Mouse (Mus musculus): ENCODE data around the gene Il17d. TPM values are rescaled to one million over a fixed set of nuclear protein-coding genes. Genes with fewer than 3 reads are reported as not detected.
A peak's percentile ranks its signal among the peaks of the same experiment; 100 is the strongest.

The Il17d gene
- total RNA-seq, 2 experiments from 2014 or later, result 2.3 to 4.3 TPM

DNA sequence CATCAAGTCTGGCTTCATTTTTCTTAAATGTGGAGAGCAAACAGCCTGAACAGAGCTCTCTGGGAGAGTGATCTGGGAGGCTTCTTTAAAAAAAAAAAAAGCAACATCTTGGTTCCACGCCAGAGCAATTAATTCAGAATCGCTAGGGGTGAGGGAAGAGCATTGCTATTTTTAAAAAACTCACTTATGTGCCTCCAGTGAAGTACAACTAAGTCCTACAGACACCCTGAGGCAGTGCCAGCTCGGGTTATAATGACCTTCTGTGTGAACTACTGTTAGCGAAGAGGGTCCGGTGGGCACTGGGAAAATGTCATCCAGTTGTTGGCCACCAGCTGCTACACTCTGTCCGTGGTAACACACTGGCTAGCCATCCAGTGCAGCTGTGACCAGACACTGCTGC lies 11.1 kb downstream of the Il17d start:
- peak; percentile 64 to 67 for DNase-seq

DNA sequence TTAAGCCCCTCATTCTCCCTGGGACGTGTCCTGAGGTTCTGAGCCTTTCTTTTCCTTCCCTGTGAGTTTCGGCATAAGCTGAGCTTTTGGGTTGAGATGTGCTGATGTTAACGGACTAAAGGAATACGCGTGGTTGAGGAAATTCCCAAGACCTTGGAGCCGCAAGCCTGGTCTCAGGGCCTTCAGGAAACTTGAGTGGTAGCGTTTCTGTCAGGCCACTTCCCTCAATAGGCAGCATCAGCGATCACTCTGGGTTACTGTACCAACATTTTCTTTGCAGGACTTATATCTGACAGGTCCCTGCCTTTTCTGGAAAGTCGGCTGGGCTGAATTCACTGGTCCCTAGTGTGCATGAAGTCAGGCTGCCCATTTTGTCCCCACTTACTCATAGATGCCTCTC lies 12.2 kb downstream of the Il17d start:
- no peak for DNase-seq

DNA sequence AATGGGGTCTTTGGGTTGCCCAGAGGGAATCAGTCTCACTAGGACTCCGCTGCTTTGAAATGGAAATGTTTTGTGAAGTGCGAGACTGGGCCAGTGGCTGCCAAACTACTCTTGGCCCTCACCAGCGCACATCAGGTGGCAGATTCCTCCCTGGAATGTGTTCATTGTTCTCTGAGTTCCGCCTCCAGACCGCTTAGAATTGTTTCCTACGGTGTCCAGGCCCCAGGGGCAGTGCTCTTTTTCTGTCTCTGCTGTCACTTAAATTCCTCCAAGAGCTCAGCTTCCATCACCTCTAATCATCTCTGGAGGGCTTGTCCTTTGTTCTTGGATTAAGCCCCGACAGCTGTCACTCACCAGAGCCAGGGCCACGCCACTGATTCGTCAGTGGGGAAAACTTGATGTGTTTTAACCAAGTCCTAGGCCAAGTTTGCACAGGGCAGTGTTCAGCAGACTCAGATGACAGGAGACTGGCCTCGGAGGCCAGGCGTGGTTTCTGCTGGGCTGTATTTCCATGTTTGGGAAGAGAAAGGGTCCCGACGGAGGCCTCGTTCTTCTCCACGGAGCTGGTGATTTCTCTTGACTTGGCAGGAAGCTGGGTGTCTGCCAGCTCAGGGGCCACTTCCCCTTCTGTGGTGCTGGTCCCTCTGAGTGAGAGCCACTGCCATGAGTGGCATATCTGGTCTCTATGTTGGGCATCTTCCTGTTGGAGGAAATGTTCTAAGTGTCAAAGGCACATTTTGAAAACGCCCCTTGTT lies 12.9 kb downstream of the Il17d start:
- DNase-seq, result peak; percentile 23 to 37

DNA sequence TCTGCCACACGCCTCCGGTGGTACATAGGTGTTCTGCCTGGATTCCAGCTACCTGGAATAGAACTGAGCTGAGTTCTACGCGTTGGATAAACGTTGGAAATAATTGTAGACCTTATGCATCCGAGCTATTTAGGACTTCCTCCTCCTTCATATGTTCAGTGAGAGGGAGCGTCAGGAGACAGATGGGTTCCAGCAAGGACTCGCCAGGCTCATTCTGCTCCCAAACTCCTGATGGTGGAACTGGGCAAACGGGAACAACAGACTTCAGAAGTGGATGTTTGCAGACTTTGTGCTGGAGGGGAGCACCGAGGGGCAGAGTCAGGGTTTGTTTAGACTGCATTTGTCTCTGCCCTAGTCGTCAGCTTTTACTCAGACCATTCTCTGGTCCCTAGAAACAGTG lies 16.1 kb downstream of the Il17d start:
- DNase-seq, result no peak

DNA sequence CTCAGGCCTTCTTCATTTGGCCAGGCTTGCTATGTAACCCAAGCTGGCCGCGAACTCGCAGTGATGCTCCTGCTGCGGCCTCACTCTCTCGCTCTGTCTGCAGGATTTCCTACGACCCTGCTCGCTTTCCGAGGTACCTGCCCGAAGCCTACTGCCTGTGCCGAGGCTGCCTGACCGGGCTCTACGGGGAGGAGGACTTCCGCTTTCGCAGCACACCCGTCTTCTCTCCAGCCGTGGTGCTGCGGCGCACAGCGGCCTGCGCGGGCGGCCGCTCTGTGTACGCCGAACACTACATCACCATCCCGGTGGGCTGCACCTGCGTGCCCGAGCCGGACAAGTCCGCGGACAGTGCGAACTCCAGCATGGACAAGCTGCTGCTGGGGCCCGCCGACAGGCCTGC lies 17.7 kb downstream of the Il17d start:
- no peak for DNase-seq

DNA sequence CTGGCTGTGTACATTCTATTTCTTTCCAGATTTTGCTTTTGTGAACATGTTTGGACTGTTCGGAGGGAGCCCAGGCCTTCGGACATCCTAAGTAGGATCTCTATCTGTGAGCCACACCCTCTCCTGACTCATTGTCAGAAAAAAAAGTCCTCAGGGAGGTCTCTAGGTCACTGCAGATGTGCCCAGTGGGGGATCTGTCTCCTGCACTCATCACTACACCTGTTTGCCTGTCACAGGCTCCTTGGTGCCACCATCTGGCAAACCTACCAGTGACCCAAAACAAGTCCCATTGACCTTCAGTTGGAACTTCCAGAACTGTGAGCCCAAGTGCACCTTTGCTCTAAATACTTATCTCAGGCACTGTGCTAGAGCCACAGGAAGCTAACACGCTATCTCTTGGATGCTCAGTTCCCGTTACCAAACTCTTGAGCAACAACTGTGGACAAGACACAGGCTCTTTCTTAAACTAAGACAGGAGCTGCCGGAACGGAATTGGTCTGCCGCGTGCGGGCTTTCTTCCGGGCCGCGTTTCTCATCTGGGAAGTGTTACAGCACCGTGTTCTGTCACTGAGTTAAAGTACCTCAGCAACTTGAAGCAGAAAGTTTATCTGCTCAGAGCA lies 19.0 kb downstream of the Il17d start:
- DNase-seq, result no peak

DNA sequence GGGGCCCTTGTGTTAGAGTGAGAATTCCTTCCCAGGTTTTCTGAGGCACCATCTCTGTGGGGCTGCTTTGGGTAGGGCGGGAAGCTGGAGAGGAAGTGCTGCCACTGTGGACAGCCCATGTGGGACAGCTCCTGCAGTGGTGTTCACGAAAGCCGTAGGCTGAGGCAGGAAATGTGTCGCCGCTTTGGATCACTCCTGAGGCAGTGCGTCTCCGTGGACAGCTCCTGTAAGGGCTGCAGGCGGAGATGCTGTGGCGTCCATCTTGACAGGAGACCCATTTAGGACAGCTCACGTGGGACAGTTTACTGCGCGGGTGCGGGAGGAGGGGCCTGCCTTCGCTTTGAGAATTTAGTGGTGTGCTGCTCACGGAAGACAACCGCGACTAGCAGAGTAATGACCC lies 20.9 kb downstream of the Il17d start:
- no peak for DNase-seq

DNA sequence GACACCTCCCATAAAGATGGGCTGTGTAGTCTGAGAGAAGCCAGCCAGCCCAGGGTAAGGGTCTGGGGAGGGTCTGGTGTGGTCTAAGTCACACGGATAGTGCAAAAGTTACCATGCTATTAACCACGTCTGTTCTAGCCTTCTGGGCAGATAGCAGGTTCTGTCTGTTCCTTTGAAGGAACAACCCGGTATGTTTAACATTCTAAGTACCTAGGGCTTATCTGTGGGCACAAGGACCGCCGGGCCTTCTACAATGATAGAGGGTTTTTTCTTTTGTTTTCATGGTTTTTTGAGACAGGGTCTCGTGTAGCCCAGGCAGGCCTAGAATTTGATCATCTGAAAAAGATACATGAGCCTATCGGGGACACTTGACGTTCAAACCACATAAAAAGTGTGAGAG lies 21.6 kb downstream of the Il17d start:
- no peak for DNase-seq

DNA sequence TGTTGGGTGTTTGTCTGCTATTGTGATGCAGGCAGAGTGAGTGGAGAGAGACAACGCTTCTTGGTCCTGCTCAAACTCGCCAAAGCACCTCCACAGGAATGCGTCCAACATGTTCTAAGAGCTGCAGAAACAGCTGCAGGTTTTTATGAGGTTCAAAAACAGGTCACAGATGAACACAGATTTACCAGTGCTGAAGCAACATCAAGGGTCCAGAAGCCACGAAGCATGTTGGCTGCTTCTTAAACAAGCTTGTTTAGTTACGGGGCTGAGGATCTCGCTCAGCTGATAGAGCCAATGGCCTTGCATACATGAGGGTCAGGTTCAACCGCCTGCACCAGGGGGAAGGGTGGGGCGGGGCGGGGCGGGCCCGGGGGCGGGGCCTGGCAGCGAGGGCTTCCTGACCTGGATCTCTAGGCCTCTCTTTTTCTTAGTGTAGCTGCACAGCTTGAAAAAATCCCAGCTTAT lies 22.0 kb downstream of the Il17d start:
- DNase-seq, result no peak

DNA sequence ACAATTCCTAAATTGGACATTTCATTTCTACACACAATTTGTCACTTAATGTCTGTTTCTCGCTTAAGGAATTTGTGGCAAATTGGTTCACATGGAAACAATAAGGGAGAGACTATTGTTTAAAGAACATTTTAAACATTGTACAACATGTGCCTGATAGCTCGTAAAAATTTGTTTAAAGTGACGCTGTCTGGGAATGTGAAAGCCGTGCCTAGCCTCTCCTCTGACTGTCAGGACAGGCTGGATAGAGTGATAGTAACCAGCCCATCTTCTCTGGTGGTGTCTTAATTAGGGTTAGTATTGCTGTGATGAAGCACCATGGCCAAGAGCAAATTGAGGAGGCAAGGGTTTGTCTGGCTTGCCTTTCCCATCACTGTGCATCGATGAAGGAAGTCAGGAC lies 22.5 kb downstream of the Il17d start:
- no peak for DNase-seq

DNA sequence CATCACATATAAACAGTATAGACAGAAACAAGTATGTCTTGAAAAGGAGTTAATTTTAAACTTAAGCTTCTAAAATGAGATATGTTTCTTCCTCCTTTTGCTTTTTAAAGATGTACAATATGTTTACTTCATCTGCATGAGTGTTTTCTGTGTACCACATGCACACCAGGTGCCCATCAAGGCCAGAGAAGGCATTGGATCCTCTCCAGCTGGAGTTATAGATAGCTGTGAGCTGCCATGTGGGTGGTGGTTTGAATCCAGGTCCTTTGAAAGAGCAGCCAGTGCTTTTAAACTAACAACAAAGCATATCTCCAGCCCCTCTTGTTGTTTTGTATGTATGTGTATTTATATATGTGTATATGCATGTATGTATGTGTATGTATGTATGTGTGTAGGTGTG lies 28.4 kb downstream of the Il17d start:
- DNase-seq, result no peak

DNA sequence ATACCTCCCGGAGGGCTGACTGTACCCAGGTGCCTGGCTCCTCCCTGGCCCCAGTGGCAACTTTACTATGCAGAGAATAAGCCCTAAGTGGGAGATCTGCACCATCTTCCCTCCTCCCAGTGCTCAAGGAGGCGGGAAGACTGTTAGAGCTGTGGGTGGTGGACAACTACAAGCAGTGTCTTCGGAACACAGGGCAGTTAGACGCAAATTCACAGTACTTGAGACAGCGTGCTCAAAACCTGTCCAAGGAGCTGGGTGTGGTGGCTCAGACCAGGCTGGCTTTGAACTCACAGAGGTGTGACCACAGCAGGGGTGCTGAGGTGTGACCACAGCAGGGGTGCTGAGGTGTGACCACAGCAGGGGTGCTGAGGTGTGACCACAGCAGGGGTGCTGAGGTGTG lies 29.9 kb downstream of the Il17d start:
- DNase-seq, result no peak

DNA sequence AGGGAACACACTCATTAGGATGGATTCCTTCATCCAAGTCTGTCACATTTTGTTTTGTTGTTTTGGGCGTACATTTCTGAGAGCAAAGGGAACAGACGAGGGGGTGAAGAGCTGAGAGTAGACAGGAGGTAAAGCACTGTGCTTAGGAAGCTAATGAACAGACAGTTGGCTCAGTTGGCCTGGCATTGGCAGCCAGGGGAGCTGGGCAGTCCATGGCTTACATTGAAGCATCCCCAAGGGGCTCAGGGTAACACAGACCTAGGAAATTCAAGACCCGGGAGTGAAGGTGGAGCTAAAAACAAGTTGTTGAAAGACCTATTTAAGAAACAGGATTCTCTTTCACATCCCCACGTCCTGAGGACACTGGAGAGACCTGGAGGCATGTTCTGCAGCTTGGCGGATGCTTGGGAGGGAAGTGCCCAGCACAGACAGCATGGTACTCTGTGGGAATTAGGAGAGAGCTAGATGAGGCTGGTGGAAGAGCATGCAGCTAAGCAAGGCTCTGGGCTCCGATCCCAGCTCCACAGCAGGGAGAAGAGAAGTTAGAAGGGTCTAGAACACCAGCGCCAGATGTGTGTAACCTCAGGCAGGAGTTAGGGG lies 31.0 kb downstream of the Il17d start:
- DNase-seq, result no peak

DNA sequence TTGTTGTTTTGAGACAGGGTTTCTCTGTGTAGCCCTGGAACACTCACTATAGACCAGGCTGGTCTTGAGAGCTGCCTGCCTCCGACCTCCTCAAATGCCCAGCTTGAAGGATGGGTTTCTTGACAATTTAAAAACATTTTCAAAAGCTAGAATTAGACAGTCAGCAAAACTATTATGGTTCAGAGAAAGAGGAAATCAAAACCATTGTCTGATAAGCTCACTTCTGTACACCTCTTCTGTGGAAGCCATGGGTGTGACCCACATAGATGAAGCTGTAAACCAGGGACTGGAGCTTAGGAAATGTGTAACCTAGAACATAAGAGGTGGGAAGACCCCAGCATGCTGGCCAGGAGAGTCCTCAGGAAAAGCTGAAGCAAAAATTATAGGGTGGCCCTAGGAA lies 32.3 kb downstream of the Il17d start:
- no peak for DNase-seq

DNA sequence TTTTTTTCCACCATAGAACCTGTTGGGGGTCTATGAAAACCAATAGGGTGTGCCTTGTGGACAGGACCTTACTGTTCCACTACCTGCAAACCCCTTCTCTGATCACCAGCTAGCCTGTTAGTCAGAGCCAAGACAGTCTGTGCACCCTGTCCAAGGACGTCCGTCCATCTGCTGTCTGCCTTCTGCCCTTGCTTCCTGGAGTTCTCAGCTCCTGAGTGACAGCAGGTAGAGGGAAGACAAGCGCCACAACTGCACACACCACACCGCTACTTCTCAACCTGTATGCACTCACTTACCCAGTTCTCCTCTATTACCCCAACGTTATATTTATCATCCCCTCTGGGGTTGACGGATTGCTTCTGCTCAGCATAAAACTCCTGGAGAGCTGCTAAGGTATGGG lies 41.0 kb downstream of the Il17d start:
- no peak for DNase-seq

DNA sequence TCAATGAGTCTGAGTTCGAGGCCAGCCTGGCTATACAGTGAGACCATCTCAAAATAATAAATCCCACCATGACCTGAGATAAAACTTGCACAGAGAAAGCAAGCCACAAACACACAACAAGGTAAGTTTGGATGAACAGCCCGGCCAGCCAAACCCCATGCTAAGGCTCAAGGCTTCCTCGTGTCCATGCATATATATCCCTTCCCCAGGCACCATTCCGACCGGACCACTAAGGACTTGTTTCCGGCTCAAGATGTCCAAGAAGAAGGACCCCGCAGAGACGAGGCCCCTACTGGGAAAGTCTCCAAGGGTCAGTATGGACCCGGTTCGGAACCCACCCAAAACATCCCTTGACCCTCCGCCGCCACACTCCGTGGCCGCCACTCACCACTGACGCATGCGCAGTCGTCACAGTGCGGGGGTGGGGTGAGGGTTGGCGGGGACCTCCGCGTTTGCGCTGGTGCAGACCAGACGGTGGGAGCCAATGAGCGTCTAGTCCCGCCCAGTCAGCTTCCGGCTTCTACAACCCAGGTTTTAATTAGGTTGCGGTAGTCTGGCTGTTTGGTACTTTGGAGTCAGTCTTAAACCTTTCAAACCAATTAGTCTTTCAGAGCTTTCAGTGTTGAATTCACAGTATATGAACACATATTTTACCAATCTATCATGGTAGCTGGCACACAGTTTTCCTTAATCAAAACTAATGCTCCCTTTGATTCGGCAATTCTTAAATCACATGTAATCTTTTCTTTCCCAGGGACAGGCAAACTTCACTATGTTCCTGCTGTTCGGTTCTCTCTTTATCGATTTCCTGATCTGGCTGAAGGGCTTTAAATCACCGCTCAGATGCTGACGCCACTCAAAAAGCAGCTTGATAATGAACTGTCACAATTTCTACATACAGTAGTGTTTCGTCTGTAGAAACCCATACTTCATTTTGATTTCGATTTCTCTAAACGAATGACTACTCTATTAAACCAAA lies 46.9 kb downstream of the Il17d start, which contains the start of gene Eef1akmt1:
Gene Eef1akmt1 (minus strand): TSS at position 458 of the 979 bp plus-strand sequence.
- peak; percentile 97 to 98 for DNase-seq

DNA sequence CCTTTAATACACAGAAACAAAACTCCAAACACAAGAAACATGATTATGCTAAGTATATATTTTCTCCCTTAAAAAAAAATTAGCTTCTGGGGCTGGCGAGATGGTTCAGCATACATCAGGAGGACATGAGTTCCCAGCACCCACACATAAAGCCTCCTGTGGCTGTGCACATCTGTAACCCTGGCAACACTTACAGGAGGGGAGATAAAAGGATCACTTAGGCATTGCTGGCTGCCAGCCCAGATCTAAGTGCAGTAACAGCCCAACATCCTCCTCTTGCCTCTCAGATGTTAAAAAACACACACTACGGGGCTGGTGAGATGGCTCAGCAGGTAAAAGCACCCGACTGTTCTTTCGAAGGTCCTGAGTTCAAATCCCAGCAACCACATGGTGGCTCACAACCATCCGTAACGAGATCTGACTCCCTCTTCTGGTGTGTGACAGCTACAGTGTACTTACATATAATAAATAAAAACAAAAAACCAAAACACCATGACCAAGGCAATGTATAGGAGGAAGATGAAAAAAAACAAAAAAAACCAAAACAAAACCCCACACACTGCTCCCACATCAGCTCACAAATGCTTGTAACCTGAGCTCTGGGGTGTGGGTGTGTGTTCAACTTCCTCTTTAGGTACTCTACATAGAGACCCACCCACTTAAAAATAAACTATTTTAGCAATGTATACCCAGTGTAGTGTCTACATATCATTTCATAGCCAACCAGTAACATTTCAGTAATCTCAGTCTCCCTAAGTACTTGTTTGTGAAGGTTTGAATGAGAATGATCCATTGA lies 50.4 kb downstream of the Il17d start:
- no peak for DNase-seq

DNA sequence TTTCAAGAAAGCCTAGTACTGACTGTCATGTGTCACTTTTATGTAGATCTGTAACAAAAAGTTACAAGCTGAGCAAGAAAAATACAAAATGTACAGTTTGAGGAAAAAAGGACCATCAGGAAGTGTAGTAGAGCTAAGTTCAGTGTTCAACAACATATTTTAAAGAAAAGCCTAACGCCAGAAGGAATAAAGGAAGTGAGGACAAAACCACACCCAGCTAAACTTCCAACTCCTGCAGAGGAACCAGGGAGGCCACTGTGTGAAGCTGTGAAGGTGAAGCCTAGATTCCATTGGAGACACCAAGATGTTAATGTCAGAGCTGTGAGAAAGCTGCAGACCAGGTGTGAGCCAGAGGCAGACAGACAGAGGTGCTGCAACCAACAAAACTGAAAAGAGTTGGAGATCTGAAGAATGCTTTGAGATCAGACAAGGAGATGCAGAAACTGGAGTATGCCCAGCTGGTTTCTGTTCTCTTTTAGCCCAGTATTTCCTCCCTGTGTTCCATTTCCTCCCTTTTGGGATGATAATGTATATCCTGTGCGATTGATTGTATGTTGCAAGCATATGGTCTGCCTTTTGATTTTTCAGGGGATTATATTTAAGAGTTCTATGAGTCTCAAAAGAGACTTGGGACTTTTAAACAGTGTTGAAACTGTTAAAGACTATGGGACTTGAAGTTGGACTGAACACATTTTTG lies 51.9 kb downstream of the Il17d start:
- DNase-seq, result no peak

DNA sequence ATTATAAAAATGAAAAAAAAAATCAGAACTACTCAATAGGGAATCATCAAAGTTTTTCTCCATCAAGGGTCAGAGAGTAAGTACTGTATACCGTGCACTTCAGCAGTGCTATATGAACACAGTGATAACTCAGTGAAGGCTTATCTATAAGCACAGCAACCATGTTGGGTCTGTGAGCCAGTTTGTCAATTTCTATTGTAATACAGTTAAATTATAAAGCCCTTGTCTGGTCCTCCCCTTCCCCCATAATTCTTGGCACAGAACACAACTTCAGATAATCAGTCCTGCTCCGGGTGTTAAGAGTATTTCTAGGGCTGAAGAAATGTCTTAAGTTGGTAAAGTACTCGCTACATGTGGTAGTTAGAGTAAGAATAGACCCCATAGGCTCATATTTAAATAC lies 67.3 kb downstream of the Il17d start:
- DNase-seq, result no peak
